Mouse (Mus musculus) urinary bladder, postnatal 4 days (tissue): ENCODE data around the gene Emcn.

ENCODE experiments used
- DNase-seq, 2 experiments: peaks; one replicate each; pipeline ENCODE4 v3.0.0; 2021 to 2022; ENCODE audit warnings: low spot score in 2 of 2

Gene Emcn

DNA sequence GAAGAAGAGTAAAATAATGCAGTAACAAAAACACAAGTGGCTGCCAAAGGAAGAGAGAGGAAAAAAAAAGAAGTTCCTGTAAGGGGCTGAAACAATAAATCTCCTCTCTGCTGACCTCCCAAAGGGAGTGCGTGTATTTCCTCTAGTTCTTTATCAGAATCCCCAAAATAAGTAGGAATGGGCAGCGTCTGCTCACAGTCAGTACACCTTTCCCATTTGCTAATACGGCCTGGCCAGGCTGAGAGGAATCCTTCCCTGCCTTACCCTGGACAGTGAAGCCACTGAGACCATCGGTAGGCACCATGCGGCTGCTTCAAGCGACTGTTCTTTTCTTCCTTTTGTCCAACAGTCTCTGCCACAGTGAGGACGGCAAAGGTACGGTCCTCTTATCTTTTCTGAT, at the start of gene Emcn:
TSS of gene Emcn (plus strand) at position 130 of the 400 bp plus-strand sequence.
- no peak for DNase-seq

DNA sequence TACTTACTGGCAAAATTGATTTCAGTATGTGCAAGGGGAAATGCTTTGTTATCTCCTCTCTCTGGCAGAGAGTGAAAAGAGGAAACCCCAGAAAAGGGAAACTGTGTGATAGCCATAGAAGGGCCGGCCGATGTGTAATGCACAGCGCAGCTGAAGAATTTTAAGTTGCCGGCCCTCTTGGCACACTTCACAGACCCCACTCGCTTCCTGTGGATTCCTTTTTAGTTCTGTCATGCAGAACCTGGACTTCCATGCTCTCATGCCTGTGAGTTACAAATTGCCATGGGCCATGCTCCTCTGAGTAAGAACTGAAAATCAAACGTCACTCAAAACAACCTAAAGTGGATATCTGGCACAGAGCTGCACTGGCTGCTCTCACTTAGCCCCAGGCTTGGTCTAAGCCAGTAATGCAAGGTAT, 47.7 kb upstream of the Emcn start:
- no peak for DNase-seq

DNA sequence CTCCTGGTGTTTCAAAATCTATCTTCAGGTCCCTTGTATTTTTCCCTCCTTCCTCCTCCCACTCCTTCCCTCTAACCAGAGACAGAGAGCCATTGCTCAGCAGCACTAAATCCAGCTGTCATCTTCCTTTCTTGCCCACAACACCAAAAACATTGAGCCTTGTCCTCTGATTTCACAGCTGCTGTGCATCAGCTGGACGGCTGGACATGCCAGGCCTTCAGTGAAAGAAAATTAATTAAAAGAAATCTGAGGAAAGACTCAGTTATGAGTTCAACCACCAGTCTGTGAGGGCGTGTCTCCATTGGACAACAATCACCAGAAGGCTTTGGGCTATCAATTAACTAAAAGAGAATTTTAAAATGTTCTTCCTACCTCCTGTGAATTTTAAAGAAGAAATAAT, 42.6 kb upstream of the Emcn start:
- DNase-seq, result no peak

DNA sequence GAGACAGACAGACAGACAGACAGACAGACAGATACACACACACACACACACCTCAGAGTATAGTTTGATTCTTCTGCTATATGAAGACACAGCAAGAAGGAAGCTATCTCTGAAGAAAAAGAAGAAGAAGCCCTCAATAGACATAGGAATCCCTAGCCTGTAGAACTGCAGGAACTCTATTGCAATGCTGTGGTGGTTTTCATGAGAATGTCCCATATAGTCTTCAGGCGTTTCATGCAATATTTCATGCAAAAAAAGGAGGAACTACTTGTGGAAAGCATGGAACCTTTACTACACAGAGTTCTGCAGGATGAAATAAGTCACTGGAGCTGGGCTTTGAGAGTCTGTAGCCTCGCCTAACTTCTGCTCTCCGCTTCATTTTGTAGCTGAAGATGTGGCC, 40.7 kb upstream of the Emcn start:
- DNase-seq, result no peak

DNA sequence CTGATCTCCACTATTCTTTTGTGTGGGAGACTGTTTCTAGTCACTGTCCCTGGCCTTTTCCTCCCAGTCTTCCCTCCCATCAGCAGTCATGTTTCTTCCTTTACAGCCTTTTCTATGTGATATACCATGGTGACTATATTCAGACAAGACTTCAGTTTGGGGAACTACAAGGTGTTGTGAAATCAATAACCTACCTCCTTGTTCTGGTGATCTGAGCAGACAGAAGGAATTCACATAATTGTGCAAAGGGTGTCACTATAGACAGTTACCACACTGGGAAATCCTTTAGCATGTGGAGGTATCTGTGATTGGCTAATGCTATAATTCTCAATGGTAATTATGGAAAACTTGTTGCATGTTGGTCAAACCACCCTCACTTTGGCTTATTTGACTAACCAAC, 39.7 kb upstream of the Emcn start:
- DNase-seq, result no peak

DNA sequence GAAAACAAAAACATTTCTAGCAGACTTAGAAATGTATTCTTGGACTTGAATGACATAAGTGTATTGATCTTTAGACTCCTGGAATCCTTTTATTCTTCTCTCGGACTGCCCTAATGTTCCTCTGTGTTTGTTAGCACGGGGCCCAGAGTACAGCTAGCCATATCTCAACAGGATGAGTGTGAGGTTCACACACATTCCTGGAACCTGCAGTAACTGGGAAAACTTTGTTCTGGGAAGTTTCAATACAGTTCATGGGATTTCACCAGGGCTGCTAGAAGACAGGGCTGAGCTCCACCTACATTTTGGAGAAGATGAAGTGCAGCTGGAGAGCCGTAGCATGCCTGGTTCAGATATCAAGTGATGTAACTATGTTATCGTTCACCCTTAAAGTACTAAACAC, 38.1 kb upstream of the Emcn start:
- no peak for DNase-seq

DNA sequence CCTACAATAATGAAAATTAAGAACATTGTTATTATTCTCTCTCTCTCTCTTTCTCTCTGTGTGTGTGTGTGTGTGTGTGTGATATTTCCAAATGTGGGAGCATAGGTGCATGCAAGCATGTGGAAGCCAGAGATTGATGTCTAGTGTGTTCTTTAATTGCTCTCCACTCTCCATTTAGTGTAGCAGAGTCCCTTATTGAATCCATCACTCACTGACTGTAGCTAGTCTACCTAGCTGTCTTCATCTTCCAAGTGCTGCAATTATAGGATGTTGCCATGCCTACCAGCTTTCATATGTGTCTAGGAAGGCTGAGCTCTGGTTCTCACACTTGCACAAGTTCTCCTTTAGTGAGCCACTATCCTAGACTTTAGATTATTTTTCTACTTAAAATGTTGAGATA, 30.9 kb upstream of the Emcn start:
- DNase-seq, result no peak

DNA sequence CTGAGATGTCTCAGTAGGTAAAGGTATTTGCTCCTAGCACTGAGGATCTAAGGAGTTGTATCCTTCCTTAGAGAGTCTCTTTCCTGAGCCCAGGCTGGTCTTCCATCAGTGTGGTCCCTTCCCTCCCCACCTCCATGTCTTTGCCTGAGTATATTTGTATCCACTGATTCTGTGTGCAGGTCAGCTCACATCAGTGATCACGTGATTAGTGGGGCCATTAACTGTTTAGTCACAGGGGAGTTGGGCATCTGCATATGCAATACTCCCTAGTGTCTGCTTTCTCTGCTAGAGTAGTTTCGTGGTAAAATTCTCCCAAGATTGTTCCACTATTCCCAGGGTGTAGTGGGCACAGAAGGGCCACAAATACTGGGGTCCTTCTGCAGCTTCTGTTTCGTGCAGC, 28.3 kb upstream of the Emcn start:
- no peak for DNase-seq

DNA sequence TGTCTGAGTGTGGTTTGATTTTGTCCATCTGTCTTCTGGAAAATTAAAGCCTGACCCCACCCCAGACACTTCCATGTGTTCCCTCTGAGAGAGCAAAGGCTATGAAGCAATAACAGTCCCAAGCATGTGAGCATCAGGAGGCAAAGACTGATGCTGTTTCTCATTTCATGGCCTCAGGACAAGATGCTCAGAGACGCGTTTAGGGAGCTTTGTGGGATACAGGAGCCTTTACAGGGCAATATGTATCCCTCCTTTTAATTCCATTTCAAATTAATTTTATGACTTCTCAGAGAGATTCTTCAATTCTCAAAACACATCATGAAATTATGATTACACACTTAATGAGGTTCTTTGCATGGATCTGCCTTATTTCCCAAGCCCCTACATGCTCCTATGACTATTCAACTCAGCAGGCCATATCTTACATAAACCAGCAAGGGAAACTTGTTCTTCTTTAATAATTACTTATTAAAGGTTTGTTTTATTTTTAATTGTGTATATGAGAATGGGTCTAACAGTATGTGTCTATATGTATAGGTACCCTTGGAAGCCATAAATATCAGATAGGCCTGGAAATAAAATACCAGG, 27.0 kb upstream of the Emcn start:
- no peak for DNase-seq

DNA sequence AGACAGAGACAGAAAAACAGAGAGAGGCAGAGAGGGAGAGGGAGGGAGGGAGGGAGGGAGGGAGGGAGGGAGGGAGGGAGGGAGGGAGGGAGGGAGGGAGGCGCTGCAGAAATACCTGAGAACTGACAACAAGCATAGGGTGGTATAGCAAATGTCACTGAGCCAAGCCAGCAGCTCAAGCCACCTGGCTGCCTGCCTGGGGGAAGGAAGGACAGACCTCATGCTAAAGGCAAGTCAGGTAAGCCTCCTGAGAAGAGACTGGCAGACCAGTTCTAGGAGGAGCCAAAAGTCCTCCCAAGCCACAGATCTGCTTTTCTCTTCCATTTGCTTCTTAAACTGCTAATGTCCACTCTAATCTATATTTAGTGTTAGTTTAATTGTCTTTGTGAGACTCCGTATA, 22.5 kb upstream of the Emcn start:
- no peak for DNase-seq

DNA sequence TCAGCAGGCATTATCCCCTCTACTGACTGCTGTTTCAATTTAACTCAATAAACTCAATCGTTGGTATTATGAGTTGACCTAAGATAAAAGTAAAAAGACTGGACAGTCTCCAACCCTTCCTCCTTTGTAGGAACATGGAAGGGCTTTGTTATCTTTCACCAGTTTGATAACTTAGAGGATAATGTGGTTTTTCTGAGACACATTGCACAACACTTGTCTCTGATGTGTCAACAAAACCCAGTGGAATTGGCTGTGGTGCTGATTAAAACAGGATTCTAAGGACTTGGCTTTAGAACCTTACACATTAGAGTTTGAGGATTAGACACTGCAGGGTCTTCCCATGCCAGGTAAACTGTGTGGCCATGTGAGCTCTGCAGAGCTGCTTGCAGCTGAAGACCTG, 20.9 kb upstream of the Emcn start:
- no peak for DNase-seq

DNA sequence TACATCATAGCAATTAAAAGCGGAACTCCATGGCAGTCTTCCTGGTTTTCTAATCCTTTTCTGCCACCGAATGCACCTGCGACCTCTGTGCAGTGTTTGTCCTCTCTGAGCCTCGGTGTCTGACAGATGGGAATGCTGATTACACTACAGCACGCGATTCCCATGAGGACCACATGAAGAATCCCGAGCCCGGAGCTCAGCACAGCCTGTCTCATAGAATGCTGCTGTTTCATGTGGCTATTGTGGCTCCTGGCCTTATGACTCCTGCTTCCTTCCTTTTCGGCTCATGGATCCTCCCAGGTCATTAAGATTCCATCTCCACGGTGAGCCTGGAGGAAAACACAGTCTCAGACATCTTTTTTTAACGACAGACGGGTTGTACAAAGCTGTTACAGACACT, 18.6 kb upstream of the Emcn start:
- no peak for DNase-seq

DNA sequence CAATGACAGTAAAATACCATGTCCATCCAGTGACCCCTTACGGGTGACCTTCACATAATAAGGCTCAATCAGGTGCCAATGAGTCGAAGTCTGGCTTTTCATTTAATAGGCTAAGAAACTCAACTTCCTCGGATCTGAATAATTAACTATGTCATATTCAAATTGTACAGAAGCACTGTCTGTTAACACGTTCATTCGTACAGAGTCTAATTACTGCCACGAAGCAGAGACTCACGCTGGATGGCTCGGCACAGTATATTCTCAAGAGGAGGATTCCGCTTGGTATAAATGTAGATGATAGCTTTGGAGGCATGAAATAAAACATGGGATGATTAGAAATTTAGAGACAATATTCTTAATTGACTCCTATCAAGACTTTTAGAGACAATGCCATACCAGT, 11.0 kb upstream of the Emcn start:
- no peak for DNase-seq

DNA sequence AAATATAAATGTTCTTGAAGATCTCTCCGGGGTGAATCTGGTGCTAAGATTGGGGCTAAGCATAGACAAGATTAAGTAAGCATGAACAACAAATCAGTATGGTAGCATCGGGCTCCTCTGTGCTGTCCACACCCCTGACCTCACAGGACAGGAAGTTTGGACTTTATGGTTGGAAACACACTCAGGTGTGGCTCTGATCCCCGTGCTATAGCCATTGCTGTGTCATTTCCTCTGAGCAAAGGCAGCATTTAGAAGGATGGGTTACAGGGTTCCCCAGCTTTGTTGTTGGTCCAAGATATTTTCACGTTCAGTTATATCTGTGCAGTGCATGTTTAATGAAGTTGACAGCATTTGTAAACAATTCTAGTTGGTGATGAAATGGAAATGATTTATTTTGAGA, 9.9 kb upstream of the Emcn start:
- DNase-seq, result no peak

DNA sequence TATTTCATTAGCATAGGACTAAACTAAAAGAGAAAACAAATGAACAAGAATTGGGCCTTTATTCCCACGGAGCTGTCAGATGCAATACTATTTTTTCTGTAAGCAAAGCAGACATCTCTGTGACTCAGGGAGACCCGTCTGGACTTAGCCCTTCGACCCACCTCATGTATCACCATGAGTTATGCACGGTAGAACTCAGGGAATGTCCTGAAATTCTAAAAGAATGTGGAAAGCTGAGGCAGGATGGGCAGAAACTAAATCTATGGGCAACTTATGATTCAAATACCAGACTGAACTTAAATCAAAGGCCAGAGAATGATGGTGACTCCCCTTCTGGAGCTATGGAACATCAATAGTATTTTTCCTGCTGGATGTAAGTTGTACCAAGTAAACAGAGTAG, 8.3 kb upstream of the Emcn start:
- DNase-seq, result no peak

DNA sequence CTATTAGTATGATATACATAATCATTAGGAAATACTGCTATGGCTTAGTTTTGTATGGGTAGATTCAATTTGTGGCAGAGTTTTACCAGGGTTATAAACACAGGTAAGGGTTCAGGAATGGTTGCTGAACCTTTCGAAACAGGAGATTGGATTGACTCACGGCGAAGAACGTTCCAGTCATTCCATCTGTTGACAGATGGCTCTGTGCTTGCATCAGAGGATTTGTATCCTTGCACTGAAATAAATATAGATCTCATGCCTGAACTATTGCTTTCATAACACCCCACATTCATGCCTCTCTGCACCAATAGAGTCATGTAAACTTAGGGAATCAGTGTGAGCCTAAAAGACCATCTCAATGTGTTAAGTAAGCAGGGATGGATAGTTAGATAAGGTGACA, 4.9 kb upstream of the Emcn start:
- DNase-seq, result no peak

DNA sequence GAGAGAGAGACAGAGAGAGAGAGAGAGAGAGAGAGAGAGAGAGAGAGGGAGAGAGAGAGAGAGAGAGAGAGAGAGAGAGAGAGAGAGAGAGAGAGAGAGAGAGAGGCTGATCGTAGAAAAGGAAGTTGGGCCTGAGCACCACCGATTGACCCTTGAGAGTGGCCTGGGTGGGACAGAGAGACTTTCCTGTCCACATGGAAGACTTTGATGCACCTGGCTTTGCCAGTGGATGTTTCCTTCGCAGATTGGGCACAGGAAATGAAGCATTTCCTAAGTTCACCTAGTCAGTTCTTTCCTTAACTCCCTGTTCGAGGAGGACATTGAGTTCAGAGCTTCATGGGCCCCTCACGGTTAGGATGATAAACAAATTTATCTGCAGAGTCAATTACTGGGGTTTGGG, 2.6 kb downstream of the Emcn start:
- no peak for DNase-seq

DNA sequence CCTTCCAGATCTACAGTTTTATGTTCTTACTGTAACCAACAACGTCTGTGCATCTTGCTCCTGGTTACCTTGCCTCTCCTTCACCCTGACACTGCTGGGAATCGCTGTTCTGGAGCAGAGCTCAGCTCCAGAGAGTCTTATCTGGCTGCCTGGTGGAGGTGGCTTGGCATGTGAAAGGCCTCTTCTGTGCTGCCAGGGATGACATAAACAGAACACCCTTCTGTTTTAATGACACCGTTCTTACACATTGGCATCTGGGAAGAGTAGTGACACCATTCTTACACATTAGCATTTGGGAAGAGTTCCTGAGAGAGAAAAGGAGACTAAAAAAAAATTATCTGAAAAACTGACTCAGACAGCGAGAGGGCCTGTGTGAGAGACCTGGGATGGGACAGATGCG, 11.0 kb downstream of the Emcn start:
- no peak for DNase-seq

DNA sequence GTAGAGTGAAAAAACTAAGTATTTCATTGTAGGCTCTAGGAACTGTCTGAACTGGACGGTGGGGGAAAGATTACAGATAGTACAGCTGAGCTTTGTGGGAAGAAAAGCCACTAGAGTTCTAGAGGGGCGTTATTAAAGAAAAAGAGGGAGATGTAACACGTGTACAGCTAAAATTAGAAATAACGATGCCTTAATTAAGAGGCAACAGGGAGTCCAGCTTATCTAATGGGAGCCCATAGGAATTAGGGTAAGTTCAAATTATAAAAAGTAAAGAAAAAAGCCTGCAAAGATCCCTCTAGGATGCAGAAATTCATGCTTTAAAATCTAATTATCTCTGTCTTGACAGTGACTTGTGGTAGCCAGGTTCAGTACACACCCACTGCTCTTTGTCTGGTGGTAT, 15.8 kb downstream of the Emcn start:
- no peak for DNase-seq

DNA sequence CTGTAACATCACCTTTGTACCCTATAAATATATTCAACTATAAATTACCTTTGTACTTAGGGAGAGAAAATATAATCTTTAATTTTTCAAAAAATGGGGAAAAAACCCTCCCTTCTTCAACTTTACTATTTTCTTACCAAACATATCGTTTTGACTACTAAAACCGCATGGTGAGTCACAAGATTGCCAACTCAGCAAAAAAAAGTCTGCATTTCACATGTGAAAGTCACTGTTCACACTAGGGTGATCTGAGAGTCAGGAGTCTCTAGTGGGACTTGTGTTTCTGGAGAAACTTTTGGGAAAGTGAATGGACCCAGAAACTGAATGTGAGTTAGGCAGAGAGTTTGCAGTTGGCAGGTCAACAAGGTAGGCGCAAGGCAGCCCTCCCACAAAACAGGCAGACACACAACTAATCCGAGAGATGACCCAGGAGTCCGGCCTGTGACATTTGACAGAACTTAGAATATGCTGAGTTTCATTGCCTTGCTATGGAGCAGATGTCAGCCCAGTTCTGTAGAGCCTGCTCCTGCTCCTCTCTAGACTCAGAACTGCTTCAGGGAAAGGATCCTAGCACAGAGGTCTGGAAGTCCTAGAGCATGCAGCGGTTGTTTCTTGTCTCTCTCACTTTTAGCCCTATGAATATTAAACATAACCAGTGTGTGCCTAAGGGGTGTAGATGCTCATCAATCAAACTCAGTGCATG, 26.4 kb downstream of the Emcn start:
- DNase-seq, result no peak

DNA sequence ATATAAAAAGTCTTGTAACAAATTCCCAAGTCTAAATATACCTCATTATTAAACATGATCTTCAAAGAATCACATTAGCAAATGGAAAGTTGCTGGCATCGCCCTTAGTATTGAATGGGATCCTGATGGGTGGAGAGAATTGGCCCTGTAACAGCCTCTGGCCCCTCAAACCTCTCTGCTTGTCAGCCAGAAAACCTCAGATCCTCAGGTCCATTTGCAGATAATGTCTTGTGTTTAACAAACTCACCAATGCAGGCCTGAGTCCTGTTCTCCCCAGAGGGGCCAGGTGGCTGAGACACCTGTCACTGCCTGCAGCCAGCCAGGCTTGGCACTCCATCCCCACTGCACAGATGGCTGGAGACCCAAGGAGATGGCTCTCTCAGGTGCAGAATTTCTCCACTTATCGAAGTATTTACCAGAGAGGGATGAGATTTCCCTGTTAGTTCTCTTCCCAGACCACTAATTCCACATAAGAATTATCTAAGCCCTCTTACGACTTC, 27.0 kb downstream of the Emcn start:
- no peak for DNase-seq

DNA sequence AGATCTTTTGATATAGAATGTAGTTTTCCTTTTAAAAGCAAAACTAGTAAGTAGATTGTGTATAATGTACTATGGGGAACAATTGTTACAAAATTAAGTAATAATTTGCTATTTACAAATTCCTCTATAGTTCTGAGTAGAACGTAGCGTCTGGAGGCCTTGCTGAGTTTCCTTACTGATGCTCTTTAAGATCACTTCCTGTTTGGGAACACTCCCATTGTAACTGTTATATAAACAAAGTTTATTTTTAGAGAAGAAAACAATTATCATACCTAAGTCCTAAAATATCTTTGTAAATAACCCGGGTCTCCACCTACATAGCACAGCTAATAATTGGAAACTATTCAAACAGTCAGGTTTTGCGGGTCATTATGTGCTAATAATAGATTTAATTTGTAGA, 32.0 kb downstream of the Emcn start:
- no peak for DNase-seq

DNA sequence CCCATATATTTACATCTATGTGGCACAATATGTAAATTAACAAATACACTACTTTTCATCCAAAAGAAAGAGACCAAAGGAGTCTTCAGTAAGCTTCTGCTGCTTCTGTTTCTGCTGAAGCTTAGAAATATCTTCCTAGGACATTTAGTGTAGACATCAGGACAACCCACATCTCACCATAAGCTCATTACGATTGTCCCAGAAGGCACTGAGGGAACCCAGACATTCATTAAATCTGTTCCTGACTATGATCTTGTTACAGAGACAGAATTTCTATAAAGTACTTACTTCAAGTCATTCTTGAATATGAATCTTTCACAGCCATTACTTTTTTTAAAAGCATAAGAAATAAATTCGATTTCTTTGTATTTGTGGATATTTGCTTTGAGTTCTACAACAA, 41.4 kb downstream of the Emcn start:
- DNase-seq, result no peak

DNA sequence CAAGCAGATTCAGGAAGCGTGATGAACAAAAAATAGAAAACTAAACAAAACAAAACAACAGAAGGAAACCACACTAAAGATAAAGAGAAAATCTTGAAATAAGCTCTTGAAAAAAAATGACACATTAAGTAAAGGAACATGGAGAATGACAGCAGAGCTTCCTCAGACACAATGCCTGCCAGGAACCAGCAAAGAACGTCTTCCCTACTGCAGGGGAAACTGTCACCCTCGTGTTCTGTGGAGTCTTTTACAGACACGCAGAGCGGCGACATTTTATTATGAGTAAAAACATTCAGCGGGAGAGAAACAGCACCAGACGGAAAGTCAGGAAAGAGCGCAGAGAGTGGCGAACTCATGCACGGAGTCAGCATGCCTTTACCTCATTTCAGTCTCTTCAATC, 54.7 kb downstream of the Emcn start:
- DNase-seq, result no peak
